Mouse (Mus musculus): ENCODE data around the gene Rapgef6. TPM values are rescaled to one million over a fixed set of nuclear protein-coding genes. Genes with fewer than 3 reads are reported as not detected.
"Not testable (repeated sequence)": the region's sequence is repeated elsewhere in the genome, so short reads cannot be mapped to it uniquely, and the experiment has no call there.

Rapgef6 gene
- polyA plus RNA-seq, 1 experiment: 3.2 TPM

GRCm38 (mm10) chr11:54601121-54601520, 78.5 kb downstream of the Rapgef6 start:
- no peak overlapping the region for H3K4me3 ChIP-seq (ENCODE audit: insufficient read depth, poor library complexity, severe bottlenecking)
- H3ac ChIP-seq (ENCODE audit: control insufficient read depth, insufficient read length, low read depth): no peak overlapping the region
- H3K36me3 ChIP-seq (ENCODE audit: control insufficient read depth, insufficient read depth): no peaks in the 10 kb centered on the region
- H3K79me3 ChIP-seq (ENCODE audit: low read depth): no peaks in the 10 kb centered on the region
- no peaks in the 10 kb centered on the region for H3K27me3 ChIP-seq (ENCODE audit: control insufficient read depth, insufficient read depth, insufficient read length)
- no peaks in the 10 kb centered on the region for H3K79me2 ChIP-seq (ENCODE audit: control insufficient read depth, insufficient read depth)
- TF ChIP-seq CTCF (IDR thresholded peaks at IDR 0.05; ENCODE audit: control insufficient read depth, insufficient read depth, insufficient read length) (no peak), MAX (IDR thresholded peaks at IDR 0.05) (no peak), MYOG (IDR thresholded peaks at IDR 0.05; ENCODE audit: control insufficient read depth, extremely low read depth, insufficient read length) (no peak), FOSL1 (IDR thresholded peaks at IDR 0.05; ENCODE audit: insufficient read depth, low read length, poor library complexity, severe bottlenecking) (no peak), MYOD1 (IDR thresholded peaks at IDR 0.05; ENCODE audit: control insufficient read depth, insufficient read length, low read depth) (no peak)

GRCm38 (mm10) chr11:54602764-54603163, 80.1 kb downstream of the Rapgef6 start:
- not testable (repeated sequence) for H3K4me3 ChIP-seq (ENCODE audit: insufficient read depth, poor library complexity, severe bottlenecking); H3ac ChIP-seq (ENCODE audit: control insufficient read depth, insufficient read length, low read depth); H3K27me3 ChIP-seq (ENCODE audit: control insufficient read depth, insufficient read depth, insufficient read length); H3K36me3 ChIP-seq (ENCODE audit: control insufficient read depth, insufficient read depth); H3K79me2 ChIP-seq (ENCODE audit: control insufficient read depth, insufficient read depth); H3K79me3 ChIP-seq (ENCODE audit: low read depth)

- Histone ChIP-seq H3K36me3 (ENCODE audit: control insufficient read depth, insufficient read depth) (no peaks in the 10 kb centered on the region), H3K27me3 (ENCODE audit: control insufficient read depth, insufficient read depth, insufficient read length) (no peaks in the 10 kb centered on the region), H3K79me3 (ENCODE audit: low read depth) (no peaks in the 10 kb centered on the region), H3K79me2 (ENCODE audit: control insufficient read depth, insufficient read depth) (no peaks in the 10 kb centered on the region), H3ac (ENCODE audit: control insufficient read depth, insufficient read length, low read depth) (no peak overlapping the region), H3K4me3 (ENCODE audit: insufficient read depth, poor library complexity, severe bottlenecking) (no peak overlapping the region)
- TF ChIP-seq USF1 (IDR thresholded peaks at IDR 0.05; ENCODE audit: low read depth) (no peak), MYOG (IDR thresholded peaks at IDR 0.05; ENCODE audit: control insufficient read depth, extremely low read depth, insufficient read length) (no peak), CTCF (IDR thresholded peaks at IDR 0.05; ENCODE audit: control insufficient read depth, insufficient read depth, insufficient read length) (no peak), FOSL1 (IDR thresholded peaks at IDR 0.05; ENCODE audit: insufficient read depth, low read length, poor library complexity, severe bottlenecking) (no peak), CEBPB (IDR thresholded peaks at IDR 0.05; ENCODE audit: low read depth) (no peak), MAX (IDR thresholded peaks at IDR 0.05) (no peak), MYOD1 (IDR thresholded peaks at IDR 0.05; ENCODE audit: control insufficient read depth, insufficient read length, low read depth) (no peak)
Observed at GRCm38 (mm10) chr11:54604415-54604814, 81.8 kb downstream of the Rapgef6 start.

- Histone ChIP-seq H3K36me3 (ENCODE audit: control insufficient read depth, insufficient read depth) (peaks cover 4% of the 10 kb centered on the region), H3K4me3 (ENCODE audit: insufficient read depth, poor library complexity, severe bottlenecking) (no peak overlapping the region), H3ac (ENCODE audit: control insufficient read depth, insufficient read length, low read depth) (no peak overlapping the region), H3K79me3 (ENCODE audit: low read depth) (no peaks in the 10 kb centered on the region), H3K27me3 (ENCODE audit: control insufficient read depth, insufficient read depth, insufficient read length) (no peaks in the 10 kb centered on the region), H3K79me2 (ENCODE audit: control insufficient read depth, insufficient read depth) (no peaks in the 10 kb centered on the region)
- TF ChIP-seq USF1 (IDR thresholded peaks at IDR 0.05; ENCODE audit: low read depth) (no peak), FOSL1 (IDR thresholded peaks at IDR 0.05; ENCODE audit: insufficient read depth, low read length, poor library complexity, severe bottlenecking) (no peak), MYOG (IDR thresholded peaks at IDR 0.05; ENCODE audit: control insufficient read depth, extremely low read depth, insufficient read length) (no peak), CTCF (IDR thresholded peaks at IDR 0.05; ENCODE audit: control insufficient read depth, insufficient read depth, insufficient read length) (no peak), MAX (IDR thresholded peaks at IDR 0.05) (no peak), CEBPB (IDR thresholded peaks at IDR 0.05; ENCODE audit: low read depth) (no peak), MYOD1 (IDR thresholded peaks at IDR 0.05; ENCODE audit: control insufficient read depth, insufficient read length, low read depth) (no peak)
Observed at GRCm38 (mm10) chr11:54613628-54614027, 91.0 kb downstream of the Rapgef6 start.

- Histone ChIP-seq H3K36me3 (ENCODE audit: control insufficient read depth, insufficient read depth) (peaks cover 4% of the 10 kb centered on the region), H3ac (ENCODE audit: control insufficient read depth, insufficient read length, low read depth) (no peak overlapping the region), H3K27me3 (ENCODE audit: control insufficient read depth, insufficient read depth, insufficient read length) (no peaks in the 10 kb centered on the region), H3K79me2 (ENCODE audit: control insufficient read depth, insufficient read depth) (no peaks in the 10 kb centered on the region), H3K79me3 (ENCODE audit: low read depth) (no peaks in the 10 kb centered on the region), H3K4me3 (ENCODE audit: insufficient read depth, poor library complexity, severe bottlenecking) (no peak overlapping the region)
- TF ChIP-seq USF1 (IDR thresholded peaks at IDR 0.05; ENCODE audit: low read depth) (no peak), CEBPB (IDR thresholded peaks at IDR 0.05; ENCODE audit: low read depth) (no peak), FOSL1 (IDR thresholded peaks at IDR 0.05; ENCODE audit: insufficient read depth, low read length, poor library complexity, severe bottlenecking) (no peak), MAX (IDR thresholded peaks at IDR 0.05) (no peak), CTCF (IDR thresholded peaks at IDR 0.05; ENCODE audit: control insufficient read depth, insufficient read depth, insufficient read length) (no peak), MYOG (IDR thresholded peaks at IDR 0.05; ENCODE audit: control insufficient read depth, extremely low read depth, insufficient read length) (no peak), MYOD1 (IDR thresholded peaks at IDR 0.05; ENCODE audit: control insufficient read depth, insufficient read length, low read depth) (no peak)
Observed at GRCm38 (mm10) chr11:54614560-54614959, 91.9 kb downstream of the Rapgef6 start.

- Histone ChIP-seq H3K36me3 (ENCODE audit: control insufficient read depth, insufficient read depth) (peaks cover 15% of the 10 kb centered on the region), H3K4me3 (ENCODE audit: insufficient read depth, poor library complexity, severe bottlenecking) (no peak overlapping the region), H3K79me2 (ENCODE audit: control insufficient read depth, insufficient read depth) (no peaks in the 10 kb centered on the region), H3K27me3 (ENCODE audit: control insufficient read depth, insufficient read depth, insufficient read length) (no peaks in the 10 kb centered on the region), H3K79me3 (ENCODE audit: low read depth) (no peaks in the 10 kb centered on the region), H3ac (ENCODE audit: control insufficient read depth, insufficient read length, low read depth) (no peak overlapping the region)
- TF ChIP-seq CTCF (IDR thresholded peaks at IDR 0.05; ENCODE audit: control insufficient read depth, insufficient read depth, insufficient read length) (no peak), USF1 (IDR thresholded peaks at IDR 0.05; ENCODE audit: low read depth) (no peak), FOSL1 (IDR thresholded peaks at IDR 0.05; ENCODE audit: insufficient read depth, low read length, poor library complexity, severe bottlenecking) (no peak), CEBPB (IDR thresholded peaks at IDR 0.05; ENCODE audit: low read depth) (no peak), MYOG (IDR thresholded peaks at IDR 0.05; ENCODE audit: control insufficient read depth, extremely low read depth, insufficient read length) (no peak), MYOD1 (IDR thresholded peaks at IDR 0.05; ENCODE audit: control insufficient read depth, insufficient read length, low read depth) (no peak)
Observed at GRCm38 (mm10) chr11:54618841-54619240, 96.2 kb downstream of the Rapgef6 start.

Data from C2C12 (cell line).